Mouse (Mus musculus): Measurements from ENCODE around the gene Defb3. TPM values are rescaled to one million over a fixed set of nuclear protein-coding genes. Genes with fewer than 3 reads are reported as not detected.
"Not testable (repeated sequence)": the region's sequence is repeated elsewhere in the genome, so short reads cannot be mapped to it uniquely, and the experiment has no call there.

Gene Defb3
- polyA plus RNA-seq (2015; fragmentation: Nextera tagmentation; extraction: Ambion mirVana) = 11.0 and 11.3 TPM in 2 replicates

GRCm38 (mm10) chr8:19293060-19293459 is at the start of gene Defb3:
Gene Defb3 (plus strand): TSS chr8:19293360.
- ATAC-seq (ENCODE audit: low FRiP score, low TSS enrichment); H3K27me3 ChIP-seq (ENCODE audit: control insufficient read depth, insufficient read depth, low read length); H3K4me3 ChIP-seq (ENCODE audit: low read depth, low read length); H3K4me2 ChIP-seq (replicated peaks; ENCODE audit: low read depth); H3K9ac ChIP-seq (ENCODE audit: low read length); H3K27ac ChIP-seq (replicated peaks); H3K9me3 ChIP-seq (ENCODE audit: control insufficient read depth, low read length); H3K36me3 ChIP-seq (ENCODE audit: control insufficient read depth, insufficient read depth, low read length); H3K4me1 ChIP-seq (replicated peaks; ENCODE audit: control insufficient read depth, insufficient read depth); DNase-seq (ENCODE audit: low spot score): not testable (repeated sequence)
- WGBS = 19% methylated on average over 2 of the region's 2 CpGs

GRCm38 (mm10) chr8:19247280-19247679 is 45.9 kb upstream of the Defb3 start, which contains the start of gene Defb5:
Gene Defb5 (plus strand): TSS chr8:19247580.
- TF ChIP-seq EP300 (optimal IDR thresholded peaks at IDR 0.05) = no peak
- TF ChIP-seq CTCF (IDR thresholded peaks at IDR 0.05; ENCODE audit: low read depth) = no peak
- no peak for DNase-seq (ENCODE audit: low spot score)
- H3K9me3 ChIP-seq (ENCODE audit: control insufficient read depth, low read length) = no peaks in the 10 kb centered on the region
- H3K4me1 ChIP-seq (replicated peaks; ENCODE audit: control insufficient read depth, insufficient read depth) = no peaks in the 10 kb centered on the region
- H3K9ac ChIP-seq (ENCODE audit: low read length) = no peak within 1 kb of the TSS
- no peak within 1 kb of the TSS for H3K4me3 ChIP-seq (ENCODE audit: low read depth, low read length)
- H3K36me3 ChIP-seq (ENCODE audit: control insufficient read depth, insufficient read depth, low read length) = no peaks in the 10 kb centered on the region
- H3K4me2 ChIP-seq (replicated peaks; ENCODE audit: low read depth) = no peak within 1 kb of the TSS
- ATAC-seq (ENCODE audit: low FRiP score, low TSS enrichment) = no peak
- no peak within 1 kb of the TSS for H3K27ac ChIP-seq (replicated peaks)
- 86% methylated on average over 5 of the region's 5 CpGs for WGBS
- no peaks in the 10 kb centered on the region for H3K27me3 ChIP-seq (ENCODE audit: control insufficient read depth, insufficient read depth, low read length)

- Histone ChIP-seq H3K27me3 (ENCODE audit: control insufficient read depth, insufficient read depth, low read length) (no peaks in the 10 kb centered on the region), H3K4me2 (replicated peaks; ENCODE audit: low read depth) (no peak overlapping the region), H3K4me3 (ENCODE audit: low read depth, low read length) (no peak overlapping the region), H3K9me3 (ENCODE audit: control insufficient read depth, low read length) (no peaks in the 10 kb centered on the region), H3K4me1 (replicated peaks; ENCODE audit: control insufficient read depth, insufficient read depth) (no peaks in the 10 kb centered on the region), H3K27ac (replicated peaks) (no peak overlapping the region), H3K9ac (ENCODE audit: low read length) (no peak overlapping the region), H3K36me3 (ENCODE audit: control insufficient read depth, insufficient read depth, low read length) (no peaks in the 10 kb centered on the region)
- DNase-seq (ENCODE audit: low spot score) (no peak), ATAC-seq (ENCODE audit: low FRiP score, low TSS enrichment) (no peak)
- TF ChIP-seq CTCF (IDR thresholded peaks at IDR 0.05; ENCODE audit: low read depth) (no peak), EP300 (optimal IDR thresholded peaks at IDR 0.05) (no peak)
These were observed 35.0 kb upstream of the Defb3 start for GRCm38 (mm10) chr8:19258136-19258535.

GRCm38 (mm10) chr8:19259667-19260066 is 33.5 kb upstream of the Defb3 start:
- Histone ChIP-seq H3K4me3 (ENCODE audit: low read depth, low read length) (no peak overlapping the region), H3K9ac (ENCODE audit: low read length) (no peak overlapping the region), H3K4me2 (replicated peaks; ENCODE audit: low read depth) (no peak overlapping the region), H3K4me1 (replicated peaks; ENCODE audit: control insufficient read depth, insufficient read depth) (no peaks in the 10 kb centered on the region), H3K27ac (replicated peaks) (no peak overlapping the region), H3K9me3 (ENCODE audit: control insufficient read depth, low read length) (no peaks in the 10 kb centered on the region), H3K36me3 (ENCODE audit: control insufficient read depth, insufficient read depth, low read length) (no peaks in the 10 kb centered on the region), H3K27me3 (ENCODE audit: control insufficient read depth, insufficient read depth, low read length) (no peaks in the 10 kb centered on the region)
- 42% methylated on average over 3 of the region's 3 CpGs for WGBS
- DNase-seq (ENCODE audit: low spot score) (no peak), ATAC-seq (ENCODE audit: low FRiP score, low TSS enrichment) (no peak)
- TF ChIP-seq EP300 (optimal IDR thresholded peaks at IDR 0.05) (no peak), CTCF (IDR thresholded peaks at IDR 0.05; ENCODE audit: low read depth) (no peak)

GRCm38 (mm10) chr8:19298361-19298760 is 5.2 kb downstream of the Defb3 start:
- H3K4me2 ChIP-seq (replicated peaks; ENCODE audit: low read depth); H3K36me3 ChIP-seq (ENCODE audit: control insufficient read depth, insufficient read depth, low read length); H3K27me3 ChIP-seq (ENCODE audit: control insufficient read depth, insufficient read depth, low read length); H3K9ac ChIP-seq (ENCODE audit: low read length); ATAC-seq (ENCODE audit: low FRiP score, low TSS enrichment); DNase-seq (ENCODE audit: low spot score); H3K9me3 ChIP-seq (ENCODE audit: control insufficient read depth, low read length); H3K4me1 ChIP-seq (replicated peaks; ENCODE audit: control insufficient read depth, insufficient read depth); H3K27ac ChIP-seq (replicated peaks); H3K4me3 ChIP-seq (ENCODE audit: low read depth, low read length): not testable (repeated sequence)
- 59% methylated on average over 3 of the region's 3 CpGs for WGBS

- Histone ChIP-seq H3K9ac (ENCODE audit: low read length) (no peak overlapping the region), H3K36me3 (ENCODE audit: control insufficient read depth, insufficient read depth, low read length) (no peaks in the 10 kb centered on the region), H3K9me3 (ENCODE audit: control insufficient read depth, low read length) (no peaks in the 10 kb centered on the region), H3K4me2 (replicated peaks; ENCODE audit: low read depth) (no peak overlapping the region), H3K4me1 (replicated peaks; ENCODE audit: control insufficient read depth, insufficient read depth) (no peaks in the 10 kb centered on the region), H3K27me3 (ENCODE audit: control insufficient read depth, insufficient read depth, low read length) (no peaks in the 10 kb centered on the region), H3K27ac (replicated peaks) (no peak overlapping the region), H3K4me3 (ENCODE audit: low read depth, low read length) (no peak overlapping the region)
- TF ChIP-seq CTCF (IDR thresholded peaks at IDR 0.05; ENCODE audit: low read depth) = peak; percentile 71
- TF ChIP-seq EP300 (optimal IDR thresholded peaks at IDR 0.05) = no peak
- ATAC-seq (ENCODE audit: low FRiP score, low TSS enrichment) = no peak
- DNase-seq (ENCODE audit: low spot score) = peak; percentile 15
- WGBS = 6% methylated on average over 3 of the region's 3 CpGs
These were observed 38.7 kb downstream of the Defb3 start for GRCm38 (mm10) chr8:19331836-19332235.

Other genes starting within 250 kb of the Defb3 start
- not detected in 2 replicates for gene Defb39, start 228.6 kb upstream of the Defb3 start, polyA plus RNA-seq (2015; fragmentation: Nextera tagmentation; extraction: Ambion mirVana)
- gene Defb12, start 178.5 kb upstream of the Defb3 start, polyA plus RNA-seq (2015; fragmentation: Nextera tagmentation; extraction: Ambion mirVana) = not detected in 2 replicates
- not detected in 2 replicates for gene Defb34, start 169.6 kb upstream of the Defb3 start, polyA plus RNA-seq (2015; fragmentation: Nextera tagmentation; extraction: Ambion mirVana)
- gene Gm45826, start 152.6 kb upstream of the Defb3 start, polyA plus RNA-seq (2015; fragmentation: Nextera tagmentation; extraction: Ambion mirVana) = not detected in 2 replicates
- gene Defb14, start 99.0 kb upstream of the Defb3 start, polyA plus RNA-seq (2015; fragmentation: Nextera tagmentation; extraction: Ambion mirVana) = 237 and 245 TPM in 2 replicates
- gene Defb4, start 94.7 kb upstream of the Defb3 start, polyA plus RNA-seq (2015; fragmentation: Nextera tagmentation; extraction: Ambion mirVana) = 260 and 274 TPM in 2 replicates
- gene Defb6, start 67.9 kb upstream of the Defb3 start, polyA plus RNA-seq (2015; fragmentation: Nextera tagmentation; extraction: Ambion mirVana) = 9.0 and 11.3 TPM in 2 replicates
- gene Defb46, start 53.4 kb upstream of the Defb3 start, polyA plus RNA-seq (2015; fragmentation: Nextera tagmentation; extraction: Ambion mirVana) = not detected in 2 replicates
- not detected in 2 replicates for gene Defb5, start 45.8 kb upstream of the Defb3 start, polyA plus RNA-seq (2015; fragmentation: Nextera tagmentation; extraction: Ambion mirVana)
- gene Defb8, start 154.2 kb downstream of the Defb3 start, polyA plus RNA-seq (2015; fragmentation: Nextera tagmentation; extraction: Ambion mirVana) = not detected in 2 replicates
- not detected in 2 replicates for gene Defb7, start 201.7 kb downstream of the Defb3 start, polyA plus RNA-seq (2015; fragmentation: Nextera tagmentation; extraction: Ambion mirVana)